Mouse (Mus musculus): ENCODE data around the gene Dhx36.

DNA sequence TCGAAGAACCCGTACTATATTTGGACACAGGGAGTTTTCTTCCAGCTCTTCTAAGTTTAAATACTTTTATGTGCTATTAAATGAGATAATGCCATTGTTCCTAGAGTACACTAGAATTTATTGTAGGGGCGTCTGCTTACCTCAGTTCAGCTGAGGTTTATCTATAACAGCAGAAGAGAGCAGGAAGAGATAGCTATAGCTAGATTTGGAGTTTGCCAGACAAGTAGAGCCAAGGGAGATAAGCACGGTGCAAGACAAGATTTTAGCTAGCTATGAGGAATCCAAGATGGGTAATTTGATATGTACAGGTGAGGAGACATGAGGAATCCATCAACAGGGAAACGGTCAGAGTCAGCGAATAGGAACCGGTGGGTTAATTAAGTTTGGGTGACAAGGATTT, 60.5 kb downstream of the Dhx36 start:
- TF ChIP-seq CTCF (IDR thresholded peaks at IDR 0.05; ENCODE audit: extremely low read depth, insufficient read depth, low read length): no peak
- TF ChIP-seq POLR2A (IDR thresholded peaks at IDR 0.05; ENCODE audit: extremely low read depth, insufficient read depth, low read length): no peak
